Comparison of ENCODE assay signal across 8 mouse cellular contexts in genomic region chr19:41482909-41483444, GRCm38 (mm10). TPM values are rescaled to one million over a fixed set of nuclear protein-coding genes. Genes with fewer than 3 reads are reported as not detected.
A peak's percentile ranks its signal among the peaks of the same experiment; 100 is the strongest.
DNase-seq lines count a peak whose midpoint lies in the region; ATAC-seq and TF ChIP-seq lines count a peak whose summit lies in the region.

No protein-coding gene starts in this region.

- peaks cover 10 to 33% of the 10 kb centered on the region in 2 experiments for H3K36me3 ChIP-seq in MEL (ENCODE audit: control insufficient read depth in 1 of 2, insufficient read depth in 2 of 2, low read length in 2 of 2)
- no peaks in the 10 kb centered on the region for H3K36me3 ChIP-seq in forebrain, embryonic 16.5 days (ENCODE audit: control insufficient read depth, insufficient read depth)
- no peaks in the 10 kb centered on the region for H3K36me3 ChIP-seq in lung, embryonic 15.5 days

- peak overlapping the region; percentile 78 for H3K4me2 ChIP-seq in forebrain, embryonic 16.5 days (ENCODE audit: low read length)
- H3K4me2 ChIP-seq in lung, embryonic 15.5 days, result peak overlapping the region; percentile 91

- peak overlapping the region; percentile 93 to 97 for H3K4me3 ChIP-seq in MEL (ENCODE audit: control insufficient read depth in 1 of 2, insufficient read depth in 1 of 2, low read depth in 2 of 2, low read length in 2 of 2)
- peak overlapping the region; percentile 97 for H3K4me3 ChIP-seq in forebrain, embryonic 16.5 days (replicated peaks; ENCODE audit: low read length)
- peak overlapping the region; percentile 98 for H3K4me3 ChIP-seq in lung, embryonic 15.5 days
- peak overlapping the region; percentile 100 for H3K4me3 ChIP-seq in olfactory bulb, adult 2 months (ENCODE audit: insufficient read depth, low read depth, low read length)

- H3K27ac ChIP-seq in MEL (ENCODE audit: control insufficient read depth, low read depth, low read length), result peak overlapping the region; percentile 70
- H3K27ac ChIP-seq in forebrain, embryonic 16.5 days (ENCODE audit: low read length), result peak overlapping the region; percentile 99
- H3K27ac ChIP-seq in lung, embryonic 15.5 days, result peak overlapping the region; percentile 99
- H3K27ac ChIP-seq in olfactory bulb, adult 2 months (ENCODE audit: insufficient read depth, low read depth, low read length), result peak overlapping the region; percentile 92

- TF ChIP-seq RAD21 in MEL (IDR thresholded peaks at IDR 0.05; ENCODE audit: low read depth, low read length), result no peak

- no peak for TF ChIP-seq EP300 in MEL (IDR thresholded peaks at IDR 0.05; ENCODE audit: low read depth in 1 of 2, low read length in 2 of 2)

- H3K9me3 ChIP-seq in MEL (replicated peaks; ENCODE audit: insufficient read depth, low read length), result no peaks in the 10 kb centered on the region
- H3K9me3 ChIP-seq in forebrain, embryonic 16.5 days (ENCODE audit: control insufficient read depth, low read length), result no peaks in the 10 kb centered on the region
- no peaks in the 10 kb centered on the region for H3K9me3 ChIP-seq in lung, embryonic 15.5 days

- peak; percentile 70 for ATAC-seq in forebrain, embryonic 16.5 days
- ATAC-seq in hematopoietic stem cell, adult 5-6 weeks (replicated peaks in 1 of 2; ENCODE audit: insufficient read depth in 1 of 2, low FRiP score in 2 of 2, low TSS enrichment in 1 of 2, low read depth in 1 of 2, poor library complexity in 2 of 2, severe bottlenecking in 2 of 2), result peak; percentile 46 to 67; a peak in 3 of 4 replicates
- ATAC-seq in lung, embryonic 15.5 days (ENCODE audit: borderline replicate concordance, extremely low read depth, low FRiP score, low TSS enrichment), result peak; percentile 83

- TF ChIP-seq POLR2A in MEL (IDR thresholded peaks at IDR 0.05; ENCODE audit: control insufficient read depth in 1 of 2, insufficient read depth in 1 of 2, low read depth in 1 of 2, low read length in 2 of 2, poor library complexity in 1 of 2), result 0 out of 4 replicates have a peak, but pooled peaks of 1 of the 2 experiments have one; percentile 1
- no peak for TF ChIP-seq POLR2A in olfactory bulb, adult 2 months (IDR thresholded peaks at IDR 0.05; ENCODE audit: insufficient read depth, low read depth, low read length)

- H3K79me2 ChIP-seq in MEL (ENCODE audit: control insufficient read depth, insufficient read depth, low read length, poor library complexity), result peaks cover 41% of the 10 kb centered on the region

- peak; percentile 87 for DNase-seq in MEL (ENCODE audit: low read depth, low spot score)
- DNase-seq in cerebellum, adult 18-20 months, result peak; percentile 72 to 81
- peak; percentile 16 for DNase-seq in layer of hippocampus, adult 9-10 months (ENCODE audit: low spot score)
- DNase-seq in thymus, postnatal 14 days, result peak; percentile 87

- no peaks in the 10 kb centered on the region for H3K27me3 ChIP-seq in MEL (ENCODE audit: control insufficient read depth in 1 of 2, insufficient read depth in 2 of 2, low read length in 2 of 2)
- no peaks in the 10 kb centered on the region; the same call in 1 of the 2 replicates for H3K27me3 ChIP-seq in forebrain, embryonic 16.5 days (replicated peaks; ENCODE audit: control insufficient read depth, insufficient read depth, low read length)
- H3K27me3 ChIP-seq in lung, embryonic 15.5 days, result no peaks in the 10 kb centered on the region

- no peak for TF ChIP-seq CTCF in MEL (IDR thresholded peaks at IDR 0.05 in 2 of 3, conservative IDR thresholded peaks at IDR 0.05 in 1 of 3; ENCODE audit: control insufficient read depth in 1 of 3, insufficient read depth in 1 of 3, low read depth in 2 of 3, low read length in 3 of 3, poor library complexity in 1 of 3, severe bottlenecking in 1 of 3)
- no peak for TF ChIP-seq CTCF in olfactory bulb, adult 2 months (IDR thresholded peaks at IDR 0.05; ENCODE audit: insufficient read depth, low read depth, low read length)

- under 1% methylated on average over 65 of the region's 91 CpGs for WGBS in forebrain, embryonic 16.5 days
- WGBS in lung, embryonic 15.5 days, result under 1% methylated on average over 54 of the region's 91 CpGs
- WGBS in olfactory bulb, adult 2 months, result 2% methylated on average over 78 of the region's 91 CpGs

- H3K4me1 ChIP-seq in MEL (ENCODE audit: control insufficient read depth in 1 of 2, insufficient read depth in 2 of 2, low read length in 2 of 2), result peaks cover 9 to 17% of the 10 kb centered on the region in 2 experiments
- H3K4me1 ChIP-seq in forebrain, embryonic 16.5 days (replicated peaks; ENCODE audit: control insufficient read depth, insufficient read depth, low read length), result peaks cover 21% of the 10 kb centered on the region
- H3K4me1 ChIP-seq in lung, embryonic 15.5 days, result peaks cover 30% of the 10 kb centered on the region
- H3K4me1 ChIP-seq in olfactory bulb, adult 2 months (ENCODE audit: control insufficient read depth, insufficient read depth, low read length), result no peaks in the 10 kb centered on the region

- peak overlapping the region; percentile 88 for H3K9ac ChIP-seq in MEL (ENCODE audit: control insufficient read depth, low read depth, low read length, poor library complexity, severe bottlenecking)
- H3K9ac ChIP-seq in forebrain, embryonic 16.5 days (replicated peaks; ENCODE audit: low read depth, low read length), result peak overlapping the region; percentile 95
- peak overlapping the region; percentile 77 for H3K9ac ChIP-seq in lung, embryonic 15.5 days

TF ChIP-seq in MEL, 35 proteins besides CTCF, POLR2A, EP300 and RAD21:
- TF ChIP-seq CHD2 (IDR thresholded peaks at IDR 0.05; ENCODE audit: low read length), result no peak
- TF ChIP-seq POLR2AphosphoS5 (IDR thresholded peaks at IDR 0.05; ENCODE audit: borderline replicate concordance, low read depth, low read length), result no peak
- TF ChIP-seq SIN3A (IDR thresholded peaks at IDR 0.05; ENCODE audit: low read length), result 0 out of 2 replicates have a peak, but pooled peaks have one; percentile 22
- TF ChIP-seq MAX (IDR thresholded peaks at IDR 0.05; ENCODE audit: low read length), result peak; percentile 16; the same call in 1 of the 2 replicates
- TF ChIP-seq MAZ (IDR thresholded peaks at IDR 0.05; ENCODE audit: low read depth, low read length), result peak; percentile 54; the same call in 1 of the 2 replicates
- no peak for TF ChIP-seq UBTF (IDR thresholded peaks at IDR 0.05; ENCODE audit: borderline replicate concordance, insufficient read depth, low read depth, low read length)
- TF ChIP-seq MXI1 (IDR thresholded peaks at IDR 0.05; ENCODE audit: low read depth, low read length), result peak; percentile 62
- TF ChIP-seq GATA1 (IDR thresholded peaks at IDR 0.05; ENCODE audit: low read depth, low read length), result no peak
- TF ChIP-seq USF2 (IDR thresholded peaks at IDR 0.05; ENCODE audit: borderline replicate concordance in 1 of 2, insufficient read depth in 1 of 2, low read depth in 1 of 2, low read length in 2 of 2), result no peak
- no peak for TF ChIP-seq HCFC1 (IDR thresholded peaks at IDR 0.05; ENCODE audit: low read depth, low read length)
TF ChIP-seq in MEL: peak in this region for 4.

RNA-seq across cellular contexts. Expression of gene Lcor, which starts 0.5 kb away (rescaled TPM):
- 8.7 and 9.1 TPM in 2 replicates for total RNA-seq in MEL (2012; rRNA removed)
- polyA plus RNA-seq in MEL (2012; ENCODE audit: insufficient read depth in 1 of 2, insufficient read length in 2 of 2, low read depth in 1 of 2, low replicate concordance in 2 of 2, missing spikeins in 1 of 2), result 1 to 10 TPM in 1 of 2 experiments, not detected in 1; 8.1 TPM
- polyA plus RNA-seq in forebrain, embryonic 16.5 days (2015; fragmentation: Nextera tagmentation; extraction: Ambion mirVana), result 20.1 and 21.8 TPM in 2 replicates
- 31.4 and 31.8 TPM in 2 replicates for total RNA-seq in hematopoietic stem cell, adult 5-6 weeks (2017)
- polyA plus RNA-seq in lung, embryonic 15.5 days (2015; fragmentation: Nextera tagmentation; extraction: Ambion mirVana), result 11.7 and 12.5 TPM in 2 replicates
- polyA plus RNA-seq in olfactory bulb, adult 2 months (2012; ENCODE audit: insufficient read depth, insufficient read length, low replicate concordance, missing spikeins), result not detected in 2 replicates

Comparison
In these comparisons a context has a peak if more than half of its experiments do, and no peak if none do; other contexts are left out.
1. Peak in every context shown above with its lines: DNase-seq, ATAC-seq, H3K4me3 ChIP-seq and H3K27ac ChIP-seq.
2. DNase-seq: peak in every context shown above with its lines; median percentile 87 in MEL; 87 in thymus, postnatal 14 days; 76 in cerebellum, adult 18-20 months; 16 in layer of hippocampus, adult 9-10 months.